Mouse (Mus musculus): ENCODE data around the gene Stx6.

Stx6 gene

GRCm38 (mm10) chr1:155236306-155237024, 78.0 kb downstream of the Stx6 start:
- DNase-seq = no peak

- DNase-seq = no peak
Observed at GRCm38 (mm10) chr1:155237390-155237789, 78.9 kb downstream of the Stx6 start.

GRCm38 (mm10) chr1:155238126-155238525, 79.6 kb downstream of the Stx6 start:
- DNase-seq = no peak

GRCm38 (mm10) chr1:155239169-155239568, 80.7 kb downstream of the Stx6 start:
- no peak for DNase-seq

GRCm38 (mm10) chr1:155239962-155240717, 81.6 kb downstream of the Stx6 start:
- DNase-seq = no peak

- no peak for DNase-seq
Observed at GRCm38 (mm10) chr1:155241701-155242487, 83.4 kb downstream of the Stx6 start.

GRCm38 (mm10) chr1:155242488-155242745, 83.9 kb downstream of the Stx6 start:
- DNase-seq = no peak

- DNase-seq = no peak
Observed at GRCm38 (mm10) chr1:155243797-155244770, 85.6 kb downstream of the Stx6 start, which contains the start of gene BC034090. Gene BC034090, minus strand, starts transcription at chr1:155244444.

- no peak for DNase-seq
Observed at GRCm38 (mm10) chr1:155244771-155245211, 86.3 kb downstream of the Stx6 start.

GRCm38 (mm10) chr1:155245516-155245915, 87.0 kb downstream of the Stx6 start:
- DNase-seq = no peak

- DNase-seq = no peak
Observed at GRCm38 (mm10) chr1:155247441-155247840, 88.9 kb downstream of the Stx6 start.

GRCm38 (mm10) chr1:155248041-155248440, 89.5 kb downstream of the Stx6 start:
- DNase-seq = no peak

GRCm38 (mm10) chr1:155249896-155250295, 91.4 kb downstream of the Stx6 start:
- DNase-seq = no peak

GRCm38 (mm10) chr1:155250531-155251135, 92.1 kb downstream of the Stx6 start:
- no peak for DNase-seq

GRCm38 (mm10) chr1:155251596-155251995, 93.1 kb downstream of the Stx6 start:
- no peak for DNase-seq

- DNase-seq = no peak
Observed at GRCm38 (mm10) chr1:155252631-155253121, 94.2 kb downstream of the Stx6 start.

GRCm38 (mm10) chr1:155253126-155253525, 94.6 kb downstream of the Stx6 start:
- no peak for DNase-seq

GRCm38 (mm10) chr1:155254309-155254708, 95.8 kb downstream of the Stx6 start:
- DNase-seq = no peak
